Mouse (Mus musculus) brain, embryonic 18.5 days (tissue): ENCODE results near the gene Glmp.
"Not testable (repeated sequence)": the region's sequence is repeated elsewhere in the genome, so short reads cannot be mapped to it uniquely, and the experiment has no call there.

Experiments used
- DNase-seq: peaks from one replicate; pipeline ENCODE4 v3.0.0-alpha.2; 2012; ENCODE audit warnings: low read depth, low spot score

The Glmp gene

GRCm38 (mm10) chr3:88375750-88376626 lies 51.2 kb downstream of the Glmp start:
- not testable (repeated sequence) for DNase-seq

- not testable (repeated sequence) for DNase-seq
Observed at GRCm38 (mm10) chr3:88376644-88377043, 51.8 kb downstream of the Glmp start.

GRCm38 (mm10) chr3:88378599-88378998 lies 53.8 kb downstream of the Glmp start, which contains the start of gene Bglap2:
Gene Bglap2 (minus strand): TSS chr3:88378699.
- not testable (repeated sequence) for DNase-seq
